Mouse (Mus musculus) MEL (cell line): ENCODE data around the gene Btn1a1. TPM values are rescaled to one million over a fixed set of nuclear protein-coding genes. Genes with fewer than 3 reads are reported as not detected.

Experiments
- DNase-seq: peaks from one replicate; pipeline ENCODE4 v3.0.0; 2011; ENCODE audit warnings: low read depth, low spot score
- H3K27ac ChIP-seq: 2 replicates; pipeline ENCODE4 v1.5.1; 2012; ENCODE audit warnings: low read depth, mild to moderate bottlenecking, control low read depth, low read length, moderate library complexity; ENCODE audit not compliant: control insufficient read depth
- H3K27me3 ChIP-seq, 2 experiments: fragments of 150-350 bp in 1 of 2; sonication (generic) in 1 of 2; 2 replicates each; pipeline ENCODE4 v1.6.1; 2012; ENCODE audit warnings: low read length in 2 of 2, mild to moderate bottlenecking in 2 of 2, improper control_type of control experiment in 1 of 2, moderate library complexity in 1 of 2; ENCODE audit not compliant: insufficient read depth in 2 of 2, control insufficient read depth in 1 of 2
- H3K36me3 ChIP-seq, 2 experiments: 2 replicates each; pipeline ENCODE4 v1.6.1; 2012 to 2014; ENCODE audit warnings: low read length in 2 of 2, improper control_type of control experiment in 1 of 2, inconsistent platforms in 1 of 2, mild to moderate bottlenecking in 1 of 2; ENCODE audit not compliant: insufficient read depth in 2 of 2, control insufficient read depth in 1 of 2
- H3K4me1 ChIP-seq, 2 experiments: fragments of 150-350 bp in 1 of 2; sonication (generic) in 1 of 2; 2 replicates each; pipeline ENCODE4 v1.6.1; 2012; ENCODE audit warnings: low read length in 2 of 2, improper control_type of control experiment in 1 of 2, mild to moderate bottlenecking in 1 of 2; ENCODE audit not compliant: insufficient read depth in 2 of 2, control insufficient read depth in 1 of 2
- H3K4me3 ChIP-seq, 2 experiments: fragments of 150-350 bp in 1 of 2; sonication (generic) in 1 of 2; 2 replicates each; pipeline ENCODE4 v1.5.1; 2012; ENCODE audit warnings: low read depth in 2 of 2, low read length in 2 of 2, mild to moderate bottlenecking in 2 of 2, moderate library complexity in 2 of 2, control low read depth in 1 of 2, improper control_type of control experiment in 1 of 2; ENCODE audit not compliant: control insufficient read depth in 1 of 2, insufficient read depth in 1 of 2
- H3K79me2 ChIP-seq: 2 replicates; pipeline ENCODE4 v1.6.1; 2012; ENCODE audit warnings: mild to moderate bottlenecking, low read length, moderate library complexity; ENCODE audit not compliant: control insufficient read depth, poor library complexity, insufficient read depth
- H3K9ac ChIP-seq: 2 replicates; pipeline ENCODE4 v1.6.1; 2012; ENCODE audit warnings: low read depth, mild to moderate bottlenecking, control low read depth, low read length, moderate library complexity; ENCODE audit not compliant: control insufficient read depth, poor library complexity, severe bottlenecking
- H3K9me3 ChIP-seq: fragments of 150-350 bp; sonication (generic); replicated peaks from 2 replicates; pipeline ENCODE4 v1.6.1; 2012; ENCODE audit warnings: mild to moderate bottlenecking, low read length, improper control_type of control experiment, moderate library complexity; ENCODE audit not compliant: insufficient read depth
- CHD2 ChIP-seq: IDR thresholded peaks from 2 replicates; pipeline ENCODE4 v1.6.1; 2011; ENCODE audit warnings: low read length, improper control_type of control experiment
- ELF1 ChIP-seq: IDR thresholded peaks from 2 replicates; pipeline ENCODE4 v1.6.1; 2014; ENCODE audit warnings: low read depth, mild to moderate bottlenecking, inconsistent platforms, low read length, improper control_type of control experiment, moderate library complexity
- GATA1 ChIP-seq: IDR thresholded peaks from 2 replicates; pipeline ENCODE4 v1.6.1; 2011; ENCODE audit warnings: low read depth, low read length, improper control_type of control experiment
- MAX ChIP-seq: IDR thresholded peaks from 2 replicates; pipeline ENCODE4 v1.6.1; 2011; ENCODE audit warnings: low read length, improper control_type of control experiment
- MEF2A ChIP-seq: IDR thresholded peaks from 2 replicates; pipeline ENCODE4 v1.6.1; 2014; ENCODE audit warnings: low read depth, mild to moderate bottlenecking, inconsistent platforms, low read length, improper control_type of control experiment; ENCODE audit not compliant: poor library complexity, insufficient replicate concordance, severe bottlenecking; ENCODE audit errors: extremely low read depth
- MYC ChIP-seq: IDR thresholded peaks from 2 replicates; pipeline ENCODE4 v1.6.1; 2011; ENCODE audit warnings: low read depth, mild to moderate bottlenecking, low read length, improper control_type of control experiment, moderate library complexity
- NRF1 ChIP-seq: IDR thresholded peaks from 2 replicates; pipeline ENCODE4 v1.6.1; 2014; ENCODE audit warnings: low read depth, mild to moderate bottlenecking, inconsistent platforms, low read length, improper control_type of control experiment, moderate library complexity; ENCODE audit not compliant: poor library complexity, insufficient read depth, severe bottlenecking
- RAD21 ChIP-seq: IDR thresholded peaks from 2 replicates; pipeline ENCODE4 v1.6.1; 2011; ENCODE audit warnings: mild to moderate bottlenecking, low read depth, low read length, improper control_type of control experiment
- SIN3A ChIP-seq: IDR thresholded peaks from 2 replicates; pipeline ENCODE4 v1.6.1; 2012; ENCODE audit warnings: low read length, improper control_type of control experiment, inconsistent platforms
- SMC3 ChIP-seq: IDR thresholded peaks from 2 replicates; pipeline ENCODE4 v1.6.1; 2011; ENCODE audit warnings: low read depth, low read length, improper control_type of control experiment
- TBP ChIP-seq: IDR thresholded peaks from 2 replicates; pipeline ENCODE4 v1.8.0; 2011; ENCODE audit warnings: low read depth, low read length, improper control_type of control experiment
- UBTF ChIP-seq: IDR thresholded peaks from 2 replicates; pipeline ENCODE4 v1.6.1; 2012; ENCODE audit warnings: low read depth, mild to moderate bottlenecking, inconsistent platforms, low read length, improper control_type of control experiment, moderate library complexity, borderline replicate concordance; ENCODE audit not compliant: insufficient read depth
- USF1 ChIP-seq: IDR thresholded peaks from 2 replicates; pipeline ENCODE4 v1.6.1; 2014; ENCODE audit warnings: low read depth, mild to moderate bottlenecking, inconsistent platforms, low read length, improper control_type of control experiment, moderate library complexity
- USF2 ChIP-seq, 2 experiments: IDR thresholded peaks; 2 replicates each; pipeline ENCODE4 v1.6.1; 2011 to 2012; ENCODE audit warnings: improper control_type of control experiment in 2 of 2, low read length in 2 of 2, borderline replicate concordance in 1 of 2, inconsistent platforms in 1 of 2, low read depth in 1 of 2, mild to moderate bottlenecking in 1 of 2; ENCODE audit not compliant: insufficient read depth in 1 of 2
- ZC3H11A ChIP-seq: IDR thresholded peaks from 2 replicates; pipeline ENCODE4 v1.6.1; 2012; ENCODE audit warnings: low read depth, mild to moderate bottlenecking, inconsistent platforms, low read length, improper control_type of control experiment
- ZKSCAN1 ChIP-seq: IDR thresholded peaks from 2 replicates; pipeline ENCODE4 v1.6.1; 2012; ENCODE audit warnings: low read depth, mild to moderate bottlenecking, inconsistent platforms, low read length, improper control_type of control experiment, moderate library complexity
- ZMIZ1 ChIP-seq: IDR thresholded peaks from 2 replicates; pipeline ENCODE4 v1.6.1; 2012; ENCODE audit warnings: low read depth, mild to moderate bottlenecking, inconsistent platforms, low read length, improper control_type of control experiment, moderate library complexity
- ZNF384 ChIP-seq: IDR thresholded peaks from 2 replicates; pipeline ENCODE4 v1.6.1; 2012; ENCODE audit warnings: low read depth, mild to moderate bottlenecking, inconsistent platforms, low read length, improper control_type of control experiment
- polyA plus RNA-seq, 2 experiments: library from polyadenylated mRNA; stranded (reverse) in 1 of 2; unstranded in 1 of 2; fragments of >175 nt in 1 of 2; fragments of >200 nt in 1 of 2; gene quantifications; 2 replicates each; pipeline versions ENCODE4 v1.2.1 to v1.2.4; 2012; ENCODE audit warnings: low replicate concordance in 2 of 2, low read depth in 1 of 2; ENCODE audit not compliant: insufficient read length in 2 of 2, insufficient read depth in 1 of 2, missing spikeins in 1 of 2
- total RNA-seq: library from RNA; depleted of rRNA; stranded (reverse); fragments of 300-350 nt; gene quantifications from 2 replicates; pipeline ENCODE4 v1.2.3, GENCODE M21; 2012

Gene Btn1a1
- total and polyA plus RNA-seq, 3 experiments, result 0.25 TPM; not detected in 2

- Histone ChIP-seq H3K79me2 (no peaks in the 10 kb centered on the region), H3K4me3 (peak overlapping the region; percentile 56 to 68), H3K36me3 (peaks cover 0 to 8% of the 10 kb centered on the region in 2 experiments; a peak in 2 of 4 replicates), H3K27ac (no peak overlapping the region), H3K9ac (peak overlapping the region; percentile 19; the same call in 1 of the 2 replicates), H3K4me1 (peaks cover 0 to 3% of the 10 kb centered on the region in 2 experiments; a peak in 1 of 4 replicates), H3K27me3 (no peaks in the 10 kb centered on the region), H3K9me3 (no peaks in the 10 kb centered on the region)
- TF ChIP-seq TBP (peak; percentile 100), GATA1 (peak; percentile 41; the same call in 1 of the 2 replicates), MYC (no peak), ZC3H11A (no peak), ZKSCAN1 (no peak)
- peak; percentile 87 for DNase-seq
Observed at GRCm38 (mm10) chr13:23497656-23498321, 32.1 kb upstream of the Btn1a1 start.

GRCm38 (mm10) chr13:23495526-23495925 lies 29.8 kb upstream of the Btn1a1 start:
- no peak overlapping the region for H3K9ac ChIP-seq
- H3K27me3 ChIP-seq, result no peaks in the 10 kb centered on the region
- no peak for TF ChIP-seq MEF2A
- TF ChIP-seq UBTF, result no peak
- no peak for TF ChIP-seq RAD21
- TF ChIP-seq ELF1, result no peak
- TF ChIP-seq USF2 (IDR thresholded peaks at IDR 0.05; ENCODE audit: borderline replicate concordance in 1 of 2, insufficient read depth in 1 of 2, low read depth in 1 of 2, low read length in 2 of 2), result no peak
- TF ChIP-seq ZMIZ1, result no peak
- TF ChIP-seq NRF1, result no peak
- peaks cover 7% of the 10 kb centered on the region in 2 experiments for H3K4me1 ChIP-seq
- no peaks in the 10 kb centered on the region for H3K9me3 ChIP-seq
- H3K27ac ChIP-seq, result no peak overlapping the region
- H3K4me3 ChIP-seq, result no peak overlapping the region
- DNase-seq, result no peak
- H3K36me3 ChIP-seq, result peaks cover 0 to 18% of the 10 kb centered on the region in 2 experiments; a peak in 2 of 4 replicates
- no peaks in the 10 kb centered on the region for H3K79me2 ChIP-seq

- Histone ChIP-seq H3K4me1 (peaks cover 4 to 7% of the 10 kb centered on the region in 2 experiments), H3K79me2 (no peaks in the 10 kb centered on the region), H3K9ac (0 out of 2 replicates have a peak overlapping the region, but pooled peaks have one; percentile 34), H3K27me3 (peaks cover 0 to 2% of the 10 kb centered on the region in 2 experiments; a peak in 2 of 4 replicates), H3K36me3 (peaks cover 0 to 13% of the 10 kb centered on the region in 2 experiments; a peak in 2 of 4 replicates), H3K27ac (no peak overlapping the region), H3K4me3 (peak overlapping the region; percentile 44 to 47), H3K9me3 (no peaks in the 10 kb centered on the region)
- DNase-seq, result peak; percentile 68
- TF ChIP-seq TBP (0 out of 2 replicates have a peak, but pooled peaks have one; percentile 26), ZNF384 (no peak), GATA1 (0 out of 2 replicates have a peak, but pooled peaks have one; percentile 30), MAX (peak; percentile 30; the same call in 1 of the 2 replicates), SMC3 (no peak), USF1 (no peak), SIN3A (peak; percentile 42; the same call in 1 of the 2 replicates), CHD2 (no peak), USF2 (IDR thresholded peaks at IDR 0.05; ENCODE audit: borderline replicate concordance in 1 of 2, insufficient read depth in 1 of 2, low read depth in 1 of 2, low read length in 2 of 2) (no peak), UBTF (no peak)
Observed at GRCm38 (mm10) chr13:23491990-23492389, 26.3 kb upstream of the Btn1a1 start.
